Mouse (Mus musculus): ENCODE results near the gene Paqr7. TPM values are rescaled to one million over a fixed set of nuclear protein-coding genes. Genes with fewer than 3 reads are reported as not detected.

Paqr7 gene
- 0.87 and 0.93 TPM in 2 replicates for polyA plus RNA-seq (2014; fragmentation: Nextera tagmentation; extraction: Ambion mirVana)

GRCm38 (mm10) chr4:134496595-134497210 lies at the start of gene Paqr7:
Gene Paqr7, plus strand, starts transcription at chr4:134496697.
- DNase-seq (ENCODE audit: low spot score) (peak; percentile 50), ATAC-seq (replicated peaks; ENCODE audit: insufficient number of reproducible peaks, low FRiP score, low TSS enrichment, low read depth) (peak; percentile 40; the same call in 1 of the 2 replicates)
- Histone ChIP-seq H3K4me3 (ENCODE audit: low read depth, low read length) (peak within 1 kb of the TSS; percentile 49), H3K4me1 (ENCODE audit: control insufficient read depth, insufficient read depth, low read length) (peaks cover 5% of the 10 kb centered on the region), H3K9me3 (replicated peaks; ENCODE audit: control insufficient read depth, low read length) (no peaks in the 10 kb centered on the region), H3K36me3 (replicated peaks; ENCODE audit: control insufficient read depth, insufficient read depth, low read depth, low read length) (no peaks in the 10 kb centered on the region), H3K27me3 (ENCODE audit: control insufficient read depth, insufficient read depth, low read length) (no peaks in the 10 kb centered on the region), H3K4me2 (ENCODE audit: low read depth, low read length) (peak within 1 kb of the TSS; percentile 95), H3K9ac (replicated peaks; ENCODE audit: low read length) (peak within 1 kb of the TSS; percentile 68), H3K27ac (replicated peaks; ENCODE audit: low read depth, low read length) (no peak within 1 kb of the TSS)
- 2% methylated on average over 35 of the region's 35 CpGs for WGBS

- no peaks in the 10 kb centered on the region for H3K27me3 ChIP-seq (ENCODE audit: control insufficient read depth, insufficient read depth, low read length)
Observed at GRCm38 (mm10) chr4:134447966-134448365, 48.5 kb upstream of the Paqr7 start.

GRCm38 (mm10) chr4:134449595-134450391 lies 46.7 kb upstream of the Paqr7 start:
- Histone ChIP-seq H3K9me3 (replicated peaks; ENCODE audit: control insufficient read depth, low read length) (no peaks in the 10 kb centered on the region), H3K9ac (replicated peaks; ENCODE audit: low read length) (no peak overlapping the region; the same call in 1 of the 2 replicates), H3K4me1 (ENCODE audit: control insufficient read depth, insufficient read depth, low read length) (peaks cover 3% of the 10 kb centered on the region; the same call in 1 of the 2 replicates), H3K27me3 (ENCODE audit: control insufficient read depth, insufficient read depth, low read length) (peaks cover 5% of the 10 kb centered on the region; the same call in 1 of the 2 replicates), H3K4me3 (ENCODE audit: low read depth, low read length) (no peak overlapping the region), H3K4me2 (ENCODE audit: low read depth, low read length) (no peak overlapping the region), H3K36me3 (replicated peaks; ENCODE audit: control insufficient read depth, insufficient read depth, low read depth, low read length) (no peaks in the 10 kb centered on the region), H3K27ac (replicated peaks; ENCODE audit: low read depth, low read length) (no peak overlapping the region; the same call in 1 of the 2 replicates)
- DNase-seq (ENCODE audit: low spot score), result peak; percentile 67
- WGBS, result 12% methylated on average over 13 of the region's 13 CpGs
- peak; percentile 46; the same call in 1 of the 2 replicates for ATAC-seq (replicated peaks; ENCODE audit: insufficient number of reproducible peaks, low FRiP score, low TSS enrichment, low read depth)

More at GRCm38 (mm10) chr4:134447966-134448365, 48.5 kb upstream of the Paqr7 start:
- peaks cover 3% of the 10 kb centered on the region; the same call in 1 of the 2 replicates for H3K4me1 ChIP-seq (ENCODE audit: control insufficient read depth, insufficient read depth, low read length)
- no peaks in the 10 kb centered on the region for H3K36me3 ChIP-seq (replicated peaks; ENCODE audit: control insufficient read depth, insufficient read depth, low read depth, low read length)
- no peak overlapping the region for H3K9ac ChIP-seq (replicated peaks; ENCODE audit: low read length)
- no peak overlapping the region for H3K4me2 ChIP-seq (ENCODE audit: low read depth, low read length)
- no peak for ATAC-seq (replicated peaks; ENCODE audit: insufficient number of reproducible peaks, low FRiP score, low TSS enrichment, low read depth)
- 49% methylated on average over 23 of the region's 23 CpGs for WGBS
- no peaks in the 10 kb centered on the region for H3K9me3 ChIP-seq (replicated peaks; ENCODE audit: control insufficient read depth, low read length)
- no peak for DNase-seq (ENCODE audit: low spot score)
- H3K27ac ChIP-seq (replicated peaks; ENCODE audit: low read depth, low read length), result no peak overlapping the region
- no peak overlapping the region for H3K4me3 ChIP-seq (ENCODE audit: low read depth, low read length)

GRCm38 (mm10) chr4:134450392-134451195 lies 45.9 kb upstream of the Paqr7 start:
- DNase-seq (ENCODE audit: low spot score) (peak; percentile 41), ATAC-seq (replicated peaks; ENCODE audit: insufficient number of reproducible peaks, low FRiP score, low TSS enrichment, low read depth) (no peak)
- WGBS, result 9% methylated on average over 20 of the region's 20 CpGs
- no peak overlapping the region; the same call in 1 of the 2 replicates for H3K27ac ChIP-seq (replicated peaks; ENCODE audit: low read depth, low read length)
- H3K9ac ChIP-seq (replicated peaks; ENCODE audit: low read length), result peak overlapping the region; percentile 47
- no peaks in the 10 kb centered on the region for H3K36me3 ChIP-seq (replicated peaks; ENCODE audit: control insufficient read depth, insufficient read depth, low read depth, low read length)
- no peaks in the 10 kb centered on the region for H3K9me3 ChIP-seq (replicated peaks; ENCODE audit: control insufficient read depth, low read length)
- H3K27me3 ChIP-seq (ENCODE audit: control insufficient read depth, insufficient read depth, low read length), result peaks cover 5% of the 10 kb centered on the region; the same call in 1 of the 2 replicates
- H3K4me3 ChIP-seq (ENCODE audit: low read depth, low read length), result no peak overlapping the region
- peaks cover 3% of the 10 kb centered on the region; the same call in 1 of the 2 replicates for H3K4me1 ChIP-seq (ENCODE audit: control insufficient read depth, insufficient read depth, low read length)
- H3K4me2 ChIP-seq (ENCODE audit: low read depth, low read length), result peak overlapping the region; percentile 23; the same call in 1 of the 2 replicates

- H3K4me3 ChIP-seq (ENCODE audit: low read depth, low read length), result no peak overlapping the region
- H3K4me1 ChIP-seq (ENCODE audit: control insufficient read depth, insufficient read depth, low read length), result peaks cover 3% of the 10 kb centered on the region; the same call in 1 of the 2 replicates
- H3K9ac ChIP-seq (replicated peaks; ENCODE audit: low read length), result no peak overlapping the region
- H3K27ac ChIP-seq (replicated peaks; ENCODE audit: low read depth, low read length), result no peak overlapping the region
- DNase-seq (ENCODE audit: low spot score) (no peak), ATAC-seq (replicated peaks; ENCODE audit: insufficient number of reproducible peaks, low FRiP score, low TSS enrichment, low read depth) (no peak)
- no peaks in the 10 kb centered on the region for H3K9me3 ChIP-seq (replicated peaks; ENCODE audit: control insufficient read depth, low read length)
- peaks cover 5% of the 10 kb centered on the region; the same call in 1 of the 2 replicates for H3K27me3 ChIP-seq (ENCODE audit: control insufficient read depth, insufficient read depth, low read length)
- 69% methylated on average over 9 of the region's 9 CpGs for WGBS
- H3K4me2 ChIP-seq (ENCODE audit: low read depth, low read length), result no peak overlapping the region
- H3K36me3 ChIP-seq (replicated peaks; ENCODE audit: control insufficient read depth, insufficient read depth, low read depth, low read length), result no peaks in the 10 kb centered on the region
Observed at GRCm38 (mm10) chr4:134451484-134451883, 45.0 kb upstream of the Paqr7 start.

- Histone ChIP-seq H3K9me3 (replicated peaks; ENCODE audit: control insufficient read depth, low read length) (no peaks in the 10 kb centered on the region), H3K4me1 (ENCODE audit: control insufficient read depth, insufficient read depth, low read length) (peaks cover 3% of the 10 kb centered on the region; the same call in 1 of the 2 replicates), H3K4me3 (ENCODE audit: low read depth, low read length) (no peak overlapping the region), H3K9ac (replicated peaks; ENCODE audit: low read length) (no peak overlapping the region), H3K36me3 (replicated peaks; ENCODE audit: control insufficient read depth, insufficient read depth, low read depth, low read length) (no peaks in the 10 kb centered on the region), H3K27me3 (ENCODE audit: control insufficient read depth, insufficient read depth, low read length) (peaks cover 5% of the 10 kb centered on the region; the same call in 1 of the 2 replicates), H3K27ac (replicated peaks; ENCODE audit: low read depth, low read length) (no peak overlapping the region), H3K4me2 (ENCODE audit: low read depth, low read length) (no peak overlapping the region)
- WGBS, result 27% methylated on average over 34 of the region's 34 CpGs
- ATAC-seq (replicated peaks; ENCODE audit: insufficient number of reproducible peaks, low FRiP score, low TSS enrichment, low read depth) (no peak), DNase-seq (ENCODE audit: low spot score) (no peak)
Observed at GRCm38 (mm10) chr4:134453619-134454400, 42.7 kb upstream of the Paqr7 start.

- H3K4me3 ChIP-seq (ENCODE audit: low read depth, low read length), result no peak overlapping the region
- no peaks in the 10 kb centered on the region for H3K4me1 ChIP-seq (ENCODE audit: control insufficient read depth, insufficient read depth, low read length)
- H3K36me3 ChIP-seq (replicated peaks; ENCODE audit: control insufficient read depth, insufficient read depth, low read depth, low read length), result no peaks in the 10 kb centered on the region
- H3K27ac ChIP-seq (replicated peaks; ENCODE audit: low read depth, low read length), result no peak overlapping the region
- DNase-seq (ENCODE audit: low spot score), result no peak
- peaks cover 5% of the 10 kb centered on the region; the same call in 1 of the 2 replicates for H3K27me3 ChIP-seq (ENCODE audit: control insufficient read depth, insufficient read depth, low read length)
- H3K4me2 ChIP-seq (ENCODE audit: low read depth, low read length), result no peak overlapping the region
- no peaks in the 10 kb centered on the region for H3K9me3 ChIP-seq (replicated peaks; ENCODE audit: control insufficient read depth, low read length)
- 28% methylated on average over 6 of the region's 6 CpGs for WGBS
- no peak overlapping the region for H3K9ac ChIP-seq (replicated peaks; ENCODE audit: low read length)
- no peak for ATAC-seq (replicated peaks; ENCODE audit: insufficient number of reproducible peaks, low FRiP score, low TSS enrichment, low read depth)
Observed at GRCm38 (mm10) chr4:134455310-134455709, 41.2 kb upstream of the Paqr7 start.
